Mouse (Mus musculus) cerebellum, adult 2 months (tissue): ENCODE results near the gene Atp9a. TPM values are rescaled to one million over a fixed set of nuclear protein-coding genes. Genes with fewer than 3 reads are reported as not detected.
A peak's percentile ranks its signal among the peaks of the same experiment; 100 is the strongest.

Experiments used
- DNase-seq, 2 experiments: peaks; one replicate each; pipeline ENCODE4 v3.0.0; 2021
- H3K27ac ChIP-seq: fragments of 200-500 bp; 2 replicates; pipeline ENCODE4 v1.5.1; 2012; ENCODE audit warnings: low read length, control low read depth, inconsistent platforms; ENCODE audit not compliant: insufficient read depth
- H3K27me3 ChIP-seq: fragments of 200-500 bp; 2 replicates; pipeline ENCODE4 v1.6.1; 2012; ENCODE audit warnings: inconsistent platforms, mild to moderate bottlenecking, low read length, moderate library complexity; ENCODE audit not compliant: control insufficient read depth, insufficient read depth
- H3K4me1 ChIP-seq: fragments of 200-500 bp; 2 replicates; pipeline ENCODE4 v1.6.1; 2011; ENCODE audit warnings: low read length; ENCODE audit not compliant: control insufficient read depth, insufficient read depth
- H3K4me3 ChIP-seq: fragments of 200-500 bp; replicated peaks from 2 replicates; pipeline ENCODE3; 2011; ENCODE audit warnings: mild to moderate bottlenecking, low read depth, low read length, control low read depth; ENCODE audit not compliant: insufficient read depth
- CTCF ChIP-seq: fragments of 200-500 bp; IDR thresholded peaks from 2 replicates; pipeline ENCODE4 v1.5.1; 2011; ENCODE audit warnings: low read depth, mild to moderate bottlenecking, control low read depth, low read length, moderate library complexity, borderline replicate concordance; ENCODE audit not compliant: insufficient read depth
- POLR2A ChIP-seq: fragments of 200-500 bp; IDR thresholded peaks from 2 replicates; pipeline ENCODE4 v1.6.1; 2011; ENCODE audit warnings: low read length, control low read depth, borderline replicate concordance; ENCODE audit not compliant: insufficient read depth
- WGBS: fragments of 180-500 bp; shearing (Covaris S2); methylation state at CpG from one replicate; pipeline ENCODE4 v1.1.7; 2018; 5-methylcytosine and 5-hydroxymethylcytosine counted together
- polyA plus RNA-seq: library from polyadenylated mRNA; depleted of rRNA; stranded (reverse); fragments of >200 nt; gene quantifications from 2 replicates; pipeline ENCODE4 v1.2.3, GENCODE M21; 2012

Gene Atp9a
- polyA plus RNA-seq, 1 experiment = 321 TPM

GRCm38 (mm10) chr2:168712199-168713176 lies 29.7 kb downstream of the Atp9a start:
- Histone ChIP-seq H3K4me1 (peaks cover 27% of the 10 kb centered on the region), H3K27me3 (no peaks in the 10 kb centered on the region), H3K4me3 (peak overlapping the region; percentile 16), H3K27ac (peak overlapping the region; percentile 29)
- peak; percentile 51 to 52 for DNase-seq
- WGBS = 15% methylated on average over 20 of the region's 20 CpGs
- TF ChIP-seq POLR2A (no peak), CTCF (no peak)

GRCm38 (mm10) chr2:168710979-168711378 lies 31.2 kb downstream of the Atp9a start:
- Histone ChIP-seq H3K4me1 (peaks cover 19% of the 10 kb centered on the region), H3K27me3 (no peaks in the 10 kb centered on the region), H3K27ac (no peak overlapping the region), H3K4me3 (no peak overlapping the region)
- WGBS = 76% methylated on average over 3 of the region's 3 CpGs
- DNase-seq = no peak
- TF ChIP-seq CTCF (no peak), POLR2A (no peak)

GRCm38 (mm10) chr2:168707766-168708165 lies 34.4 kb downstream of the Atp9a start:
- Histone ChIP-seq H3K4me3 (no peak overlapping the region), H3K27me3 (no peaks in the 10 kb centered on the region), H3K27ac (no peak overlapping the region), H3K4me1 (peaks cover 10% of the 10 kb centered on the region)
- no peak for TF ChIP-seq POLR2A
- no peak for TF ChIP-seq CTCF
- no peak for DNase-seq
- WGBS = 64% methylated on average over 9 of the region's 9 CpGs

- H3K4me1 ChIP-seq = peaks cover 7% of the 10 kb centered on the region; the same call in 1 of the 2 replicates
- TF ChIP-seq POLR2A (no peak), CTCF (no peak)
- 7% methylated on average over 13 of the region's 13 CpGs for WGBS
- no peaks in the 10 kb centered on the region for H3K27me3 ChIP-seq
- peak overlapping the region; percentile 12; the same call in 1 of the 2 replicates for H3K27ac ChIP-seq
- no peak overlapping the region for H3K4me3 ChIP-seq
- DNase-seq = peak; percentile 48 to 50
Observed at GRCm38 (mm10) chr2:168702266-168702665, 39.9 kb downstream of the Atp9a start.

GRCm38 (mm10) chr2:168695027-168695403 lies 47.2 kb downstream of the Atp9a start:
- no peak overlapping the region for H3K4me3 ChIP-seq
- no peak for TF ChIP-seq POLR2A
- no peak for TF ChIP-seq CTCF
- no peaks in the 10 kb centered on the region for H3K27me3 ChIP-seq
- H3K4me1 ChIP-seq = peaks cover 2% of the 10 kb centered on the region; the same call in 1 of the 2 replicates
- no peak for DNase-seq
- WGBS = 79% methylated on average over 7 of the region's 7 CpGs
- no peak overlapping the region for H3K27ac ChIP-seq

GRCm38 (mm10) chr2:168694379-168695026 lies 47.7 kb downstream of the Atp9a start:
- Histone ChIP-seq H3K4me3 (no peak overlapping the region), H3K27ac (no peak overlapping the region), H3K27me3 (no peaks in the 10 kb centered on the region), H3K4me1 (peaks cover 2% of the 10 kb centered on the region; the same call in 1 of the 2 replicates)
- WGBS = 45% methylated on average over 27 of the region's 27 CpGs
- TF ChIP-seq CTCF (no peak), POLR2A (no peak)
- no peak for DNase-seq

- DNase-seq = peak; percentile 66 to 75
- Histone ChIP-seq H3K4me3 (no peak overlapping the region), H3K27me3 (no peaks in the 10 kb centered on the region), H3K4me1 (peaks cover 10% of the 10 kb centered on the region), H3K27ac (no peak overlapping the region)
- WGBS = 46% methylated on average over 6 of the region's 6 CpGs
- TF ChIP-seq POLR2A (no peak), CTCF (peak; percentile 87)
Observed at GRCm38 (mm10) chr2:168691774-168692173, 50.4 kb downstream of the Atp9a start.
